Mouse (Mus musculus) monocyte, adult 5-6 weeks (primary cell): Measurements from ENCODE around the gene Gm44. TPM values are rescaled to one million over a fixed set of nuclear protein-coding genes. Genes with fewer than 3 reads are reported as not detected.
"Not testable (repeated sequence)": the region's sequence is repeated elsewhere in the genome, so short reads cannot be mapped to it uniquely, and the experiment has no call there.

Experiments used
- ATAC-seq: fragments of 153-309, 156-312 bp; replicated peaks from 2 replicates; pipeline ENCODE4 v1.8.0; 2017; ENCODE audit warnings: mild to moderate bottlenecking; ENCODE audit not compliant: low TSS enrichment, insufficient number of reproducible peaks, severe bottlenecking, poor library complexity, low FRiP score
- total RNA-seq: library from RNA; stranded (forward); fragments of 200-1000, 200-491, 200-594 nt; gene quantifications from 3 replicates; pipeline ENCODE4 v1.2.3, GENCODE M21; 2017

The Gm44 gene
- not detected in 3 replicates for total RNA-seq

DNA sequence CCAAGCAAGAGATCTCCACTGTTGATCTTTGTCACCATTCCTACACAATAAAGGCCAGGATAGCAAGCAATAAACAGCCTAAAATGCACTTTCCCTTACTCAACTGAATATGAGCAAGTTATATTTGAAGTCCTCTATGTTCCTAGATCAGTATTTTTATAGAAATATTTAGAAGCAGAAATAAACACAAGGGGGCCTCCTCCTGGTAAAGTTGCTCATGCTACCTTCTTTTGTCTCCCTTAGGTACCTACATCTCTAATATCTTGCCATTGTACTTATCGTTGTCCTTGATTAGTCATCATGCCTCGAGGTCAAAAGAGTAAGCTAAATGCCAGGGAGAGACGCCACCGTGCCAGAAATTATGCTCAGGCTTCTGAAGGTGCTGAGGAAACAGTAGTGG lies at the start of gene Gm44:
Gene Gm44 (plus strand): TSS at position 301 of the 400 bp plus-strand sequence.
- no peak for ATAC-seq

DNA sequence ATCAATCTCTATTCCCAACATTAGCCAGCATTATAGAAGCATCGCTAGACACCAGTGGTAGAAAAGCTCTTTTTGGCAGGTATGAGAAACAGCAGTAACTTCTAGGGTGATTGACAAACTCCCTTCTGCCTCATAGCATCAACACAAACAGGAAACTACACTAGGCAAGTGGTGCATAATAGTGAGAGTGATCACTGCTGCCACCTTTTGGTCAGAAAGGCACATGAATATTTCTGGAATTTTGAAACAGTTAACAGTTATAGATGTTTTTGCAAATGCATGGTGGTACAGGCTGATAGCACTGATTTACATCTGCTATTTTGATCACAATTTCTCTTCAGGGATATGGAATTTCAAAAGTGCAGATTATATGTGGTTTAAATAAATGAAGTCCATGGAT lies 36.0 kb downstream of the Gm44 start:
- no peak for ATAC-seq

DNA sequence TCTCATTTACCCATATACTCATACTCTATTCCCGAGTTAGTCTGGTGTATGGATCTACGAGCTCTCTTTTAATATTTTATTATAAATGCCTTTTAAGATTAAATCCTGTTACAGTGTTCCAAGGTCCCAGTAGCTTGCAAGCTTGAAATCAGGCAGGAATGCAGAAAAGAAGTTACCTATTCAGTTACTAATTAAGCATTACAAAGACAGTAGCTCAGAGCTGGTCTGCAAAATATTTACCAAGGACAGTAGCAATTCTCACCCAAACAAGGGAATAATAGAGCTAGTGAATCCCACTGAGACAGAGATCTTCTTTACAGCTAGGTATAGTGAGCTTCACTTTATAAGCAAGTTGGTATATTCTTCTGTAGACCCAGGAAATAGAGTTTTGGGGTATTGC lies 46.3 kb downstream of the Gm44 start:
- ATAC-seq: not testable (repeated sequence)
